Mouse (Mus musculus): Measurements from ENCODE around the gene Stat5b. TPM values are rescaled to one million over a fixed set of nuclear protein-coding genes. Genes with fewer than 3 reads are reported as not detected.
A peak's percentile ranks its signal among the peaks of the same experiment; 100 is the strongest.

The Stat5b gene
- polyA plus RNA-seq, 1 experiment, result 0.67 TPM

GRCm38 (mm10) chr11:100891256-100892123 lies 41.0 kb upstream of the Stat5b start:
- Histone ChIP-seq H3K9me3 (ENCODE audit: control insufficient read depth, low read length) (no peaks in the 10 kb centered on the region), H3K27me3 (ENCODE audit: control insufficient read depth) (no peaks in the 10 kb centered on the region), H3K4me3 (replicated peaks) (peak overlapping the region; percentile 51), H3K36me3 (ENCODE audit: control insufficient read depth) (peaks cover 81% of the 10 kb centered on the region), H3K4me1 (ENCODE audit: control insufficient read depth) (peaks cover 77% of the 10 kb centered on the region)
- peak; percentile 72 for TF ChIP-seq GATA1 (IDR thresholded peaks at IDR 0.05; ENCODE audit: low read length)
- TF ChIP-seq TAL1 (IDR thresholded peaks at IDR 0.05; ENCODE audit: low read length), result peak; percentile 79

GRCm38 (mm10) chr11:100890481-100890880 lies 40.0 kb upstream of the Stat5b start:
- Histone ChIP-seq H3K9me3 (ENCODE audit: control insufficient read depth, low read length) (no peaks in the 10 kb centered on the region), H3K4me3 (replicated peaks) (no peak overlapping the region), H3K36me3 (ENCODE audit: control insufficient read depth) (peaks cover 80% of the 10 kb centered on the region), H3K4me1 (ENCODE audit: control insufficient read depth) (peaks cover 87% of the 10 kb centered on the region), H3K27me3 (ENCODE audit: control insufficient read depth) (no peaks in the 10 kb centered on the region)
- no peak for TF ChIP-seq TAL1 (IDR thresholded peaks at IDR 0.05; ENCODE audit: low read length)
- TF ChIP-seq GATA1 (IDR thresholded peaks at IDR 0.05; ENCODE audit: low read length), result no peak

GRCm38 (mm10) chr11:100888348-100888820 lies 37.9 kb upstream of the Stat5b start:
- TF ChIP-seq TAL1 (IDR thresholded peaks at IDR 0.05; ENCODE audit: low read length) (no peak), GATA1 (IDR thresholded peaks at IDR 0.05; ENCODE audit: low read length) (no peak)
- H3K36me3 ChIP-seq (ENCODE audit: control insufficient read depth), result peaks cover 78% of the 10 kb centered on the region
- H3K4me3 ChIP-seq (replicated peaks), result no peak overlapping the region
- no peaks in the 10 kb centered on the region for H3K27me3 ChIP-seq (ENCODE audit: control insufficient read depth)
- H3K4me1 ChIP-seq (ENCODE audit: control insufficient read depth), result peaks cover 93% of the 10 kb centered on the region
- no peaks in the 10 kb centered on the region for H3K9me3 ChIP-seq (ENCODE audit: control insufficient read depth, low read length)

GRCm38 (mm10) chr11:100887764-100888163 lies 37.2 kb upstream of the Stat5b start:
- Histone ChIP-seq H3K36me3 (ENCODE audit: control insufficient read depth) (peaks cover 76% of the 10 kb centered on the region), H3K4me3 (replicated peaks) (no peak overlapping the region), H3K9me3 (ENCODE audit: control insufficient read depth, low read length) (no peaks in the 10 kb centered on the region), H3K4me1 (ENCODE audit: control insufficient read depth) (peaks cover 90% of the 10 kb centered on the region), H3K27me3 (ENCODE audit: control insufficient read depth) (no peaks in the 10 kb centered on the region)
- no peak for TF ChIP-seq TAL1 (IDR thresholded peaks at IDR 0.05; ENCODE audit: low read length)

GRCm38 (mm10) chr11:100887236-100887635 lies 36.7 kb upstream of the Stat5b start:
- Histone ChIP-seq H3K27me3 (ENCODE audit: control insufficient read depth) (no peaks in the 10 kb centered on the region), H3K4me3 (replicated peaks) (no peak overlapping the region), H3K36me3 (ENCODE audit: control insufficient read depth) (peaks cover 75% of the 10 kb centered on the region), H3K4me1 (ENCODE audit: control insufficient read depth) (peaks cover 86% of the 10 kb centered on the region), H3K9me3 (ENCODE audit: control insufficient read depth, low read length) (no peaks in the 10 kb centered on the region)
- TF ChIP-seq TAL1 (IDR thresholded peaks at IDR 0.05; ENCODE audit: low read length), result no peak
- TF ChIP-seq GATA1 (IDR thresholded peaks at IDR 0.05; ENCODE audit: low read length), result no peak

GRCm38 (mm10) chr11:100886188-100886740 lies 35.7 kb upstream of the Stat5b start:
- H3K36me3 ChIP-seq (ENCODE audit: control insufficient read depth), result peaks cover 81% of the 10 kb centered on the region
- no peak for TF ChIP-seq TAL1 (IDR thresholded peaks at IDR 0.05; ENCODE audit: low read length)
- no peak for TF ChIP-seq GATA1 (IDR thresholded peaks at IDR 0.05; ENCODE audit: low read length)
- H3K4me1 ChIP-seq (ENCODE audit: control insufficient read depth), result peaks cover 81% of the 10 kb centered on the region
- no peaks in the 10 kb centered on the region for H3K27me3 ChIP-seq (ENCODE audit: control insufficient read depth)
- H3K4me3 ChIP-seq (replicated peaks), result peak overlapping the region; percentile 15
- H3K9me3 ChIP-seq (ENCODE audit: control insufficient read depth, low read length), result no peaks in the 10 kb centered on the region

GRCm38 (mm10) chr11:100885472-100885871 lies 34.9 kb upstream of the Stat5b start:
- Histone ChIP-seq H3K4me3 (replicated peaks) (no peak overlapping the region), H3K36me3 (ENCODE audit: control insufficient read depth) (peaks cover 77% of the 10 kb centered on the region), H3K9me3 (ENCODE audit: control insufficient read depth, low read length) (no peaks in the 10 kb centered on the region), H3K4me1 (ENCODE audit: control insufficient read depth) (peaks cover 81% of the 10 kb centered on the region), H3K27me3 (ENCODE audit: control insufficient read depth) (no peaks in the 10 kb centered on the region)
- TF ChIP-seq GATA1 (IDR thresholded peaks at IDR 0.05; ENCODE audit: low read length) (no peak), TAL1 (IDR thresholded peaks at IDR 0.05; ENCODE audit: low read length) (no peak)

GRCm38 (mm10) chr11:100883640-100884039 lies 33.1 kb upstream of the Stat5b start:
- Histone ChIP-seq H3K9me3 (ENCODE audit: control insufficient read depth, low read length) (no peaks in the 10 kb centered on the region), H3K36me3 (ENCODE audit: control insufficient read depth) (peaks cover 73% of the 10 kb centered on the region), H3K4me1 (ENCODE audit: control insufficient read depth) (peaks cover 82% of the 10 kb centered on the region), H3K27me3 (ENCODE audit: control insufficient read depth) (no peaks in the 10 kb centered on the region), H3K4me3 (replicated peaks) (no peak overlapping the region)
- TF ChIP-seq GATA1 (IDR thresholded peaks at IDR 0.05; ENCODE audit: low read length), result no peak
- no peak for TF ChIP-seq TAL1 (IDR thresholded peaks at IDR 0.05; ENCODE audit: low read length)

- H3K4me1 ChIP-seq (ENCODE audit: control insufficient read depth), result peaks cover 41% of the 10 kb centered on the region
- H3K4me3 ChIP-seq (replicated peaks), result no peak overlapping the region
- no peaks in the 10 kb centered on the region for H3K9me3 ChIP-seq (ENCODE audit: control insufficient read depth, low read length)
- H3K36me3 ChIP-seq (ENCODE audit: control insufficient read depth), result peaks cover 67% of the 10 kb centered on the region
- TF ChIP-seq GATA1 (IDR thresholded peaks at IDR 0.05; ENCODE audit: low read length) (no peak), TAL1 (IDR thresholded peaks at IDR 0.05; ENCODE audit: low read length) (no peak)
- no peaks in the 10 kb centered on the region for H3K27me3 ChIP-seq (ENCODE audit: control insufficient read depth)
Observed at GRCm38 (mm10) chr11:100879321-100880078, 29.0 kb upstream of the Stat5b start.

Measured in erythroblast, embryonic 14.5 days (primary cell).